Mouse (Mus musculus) limb, embryonic 12.5 days (tissue): Measurements from ENCODE around the gene Nhlrc3. TPM values are rescaled to one million over a fixed set of nuclear protein-coding genes. Genes with fewer than 3 reads are reported as not detected.

Experiments used
- ATAC-seq: fragments of 200-750 bp; cut with Nextera tagmentation; 2 replicates; pipeline ENCODE4 v1.8.0; 2017; ENCODE audit warnings: low read depth, moderate TSS enrichment; ENCODE audit not compliant: insufficient number of reproducible peaks, insufficient read depth, low FRiP score, low TSS enrichment
- H3K27ac ChIP-seq: fragments of 300-500 bp; sonication (generic); 2 replicates; pipeline ENCODE4 v1.5.1; 2016; ENCODE audit warnings: mild to moderate bottlenecking, moderate library complexity
- H3K27me3 ChIP-seq: fragments of 300-500 bp; sonication (generic); 2 replicates; pipeline ENCODE4 v1.6.1; 2016; ENCODE audit warnings: mild to moderate bottlenecking, moderate library complexity
- H3K36me3 ChIP-seq: fragments of 300-500 bp; sonication (generic); 2 replicates; pipeline ENCODE4 v1.6.1; 2016; ENCODE audit warnings: mild to moderate bottlenecking, moderate library complexity
- H3K4me1 ChIP-seq: fragments of 300-500 bp; sonication (generic); replicated peaks from 2 replicates; pipeline ENCODE4 v1.6.1; 2016
- H3K4me2 ChIP-seq: fragments of 300-500 bp; sonication (generic); 2 replicates; pipeline ENCODE4 v1.6.1; 2016; ENCODE audit warnings: mild to moderate bottlenecking, moderate library complexity
- H3K4me3 ChIP-seq: fragments of 300-500 bp; sonication (generic); replicated peaks from 2 replicates; pipeline ENCODE4 v1.5.1; 2016; ENCODE audit warnings: mild to moderate bottlenecking
- H3K9ac ChIP-seq: fragments of 300-500 bp; sonication (generic); replicated peaks from 2 replicates; pipeline ENCODE4 v1.6.1; 2016; ENCODE audit warnings: mild to moderate bottlenecking, moderate library complexity
- H3K9me3 ChIP-seq: fragments of 300-500 bp; sonication (generic); 2 replicates; pipeline ENCODE4 v1.6.1; 2016; ENCODE audit warnings: mild to moderate bottlenecking, moderate library complexity
- WGBS: fragments of 180-500 bp; shearing (Covaris S2); methylation state at CpG from one replicate; pipeline ENCODE4 v1.1.7; 2016; 5-methylcytosine and 5-hydroxymethylcytosine counted together
- polyA plus RNA-seq: library from polyadenylated mRNA; unstranded; fragments of >200 nt; fragmentation: Nextera tagmentation; extraction: Ambion mirVana; gene quantifications from 2 replicates; pipeline ENCODE4 v1.2.1, GENCODE M21; 2016

Nhlrc3 gene
- polyA plus RNA-seq, 1 experiment from 2014 or later: 11.4 TPM

DNA sequence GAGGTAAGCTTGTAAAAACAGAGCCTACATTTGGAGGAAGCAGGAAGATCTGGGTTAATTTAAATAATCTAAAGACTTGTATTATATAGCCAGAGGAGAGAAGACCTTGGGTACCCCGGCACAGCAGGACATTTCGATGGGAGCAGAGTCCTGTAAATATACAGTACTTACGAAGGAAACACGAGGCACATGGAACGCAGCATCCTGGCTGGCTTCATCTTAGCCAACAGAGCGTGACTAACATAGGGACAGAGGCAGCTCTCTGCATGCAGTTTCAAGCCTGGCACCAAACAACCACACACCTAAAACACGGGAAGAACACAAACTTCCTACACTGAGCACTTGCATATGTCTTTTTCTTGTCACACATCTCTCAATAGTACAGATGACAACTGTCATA lies 45.4 kb downstream of the Nhlrc3 start:
- no peaks in the 10 kb centered on the region for H3K9me3 ChIP-seq
- no peak overlapping the region for H3K27ac ChIP-seq
- H3K9ac ChIP-seq: no peak overlapping the region
- H3K4me3 ChIP-seq: no peak overlapping the region
- no peak overlapping the region for H3K4me2 ChIP-seq
- no peaks in the 10 kb centered on the region for H3K36me3 ChIP-seq
- H3K4me1 ChIP-seq: peaks cover 49% of the 10 kb centered on the region
- 48% methylated on average over 7 of the region's 7 CpGs for WGBS
- ATAC-seq: no peak
- H3K27me3 ChIP-seq: no peaks in the 10 kb centered on the region

DNA sequence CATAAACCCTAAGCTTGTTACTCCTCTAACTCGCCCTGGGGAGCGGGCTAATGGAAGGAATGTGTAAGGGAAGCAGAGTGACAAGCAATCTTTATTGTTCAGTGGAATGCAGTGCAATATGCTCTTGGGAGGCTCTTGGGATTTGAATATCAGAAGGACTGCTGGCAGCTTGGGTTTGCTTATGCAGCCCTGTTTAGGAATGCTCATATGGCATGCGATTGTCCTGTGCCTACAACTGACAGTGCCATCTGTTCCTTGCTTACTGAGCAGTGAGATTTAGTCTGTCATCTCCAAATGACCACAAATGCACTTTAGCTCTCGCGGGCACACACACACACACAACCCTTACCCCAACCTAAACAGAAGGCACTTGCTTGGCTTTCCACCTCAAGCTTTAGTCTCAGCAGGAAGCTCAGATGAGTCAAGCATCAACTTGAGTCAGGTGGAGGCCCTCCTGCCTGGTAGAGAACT lies 47.1 kb downstream of the Nhlrc3 start:
- Histone ChIP-seq H3K4me2 (no peak overlapping the region), H3K9me3 (no peaks in the 10 kb centered on the region), H3K9ac (no peak overlapping the region), H3K4me1 (peaks cover 52% of the 10 kb centered on the region), H3K4me3 (no peak overlapping the region), H3K27ac (no peak overlapping the region), H3K36me3 (no peaks in the 10 kb centered on the region), H3K27me3 (no peaks in the 10 kb centered on the region)
- 44% methylated on average over 5 of the region's 5 CpGs for WGBS
- peak; percentile 49; the same call in 1 of the 2 replicates for ATAC-seq

DNA sequence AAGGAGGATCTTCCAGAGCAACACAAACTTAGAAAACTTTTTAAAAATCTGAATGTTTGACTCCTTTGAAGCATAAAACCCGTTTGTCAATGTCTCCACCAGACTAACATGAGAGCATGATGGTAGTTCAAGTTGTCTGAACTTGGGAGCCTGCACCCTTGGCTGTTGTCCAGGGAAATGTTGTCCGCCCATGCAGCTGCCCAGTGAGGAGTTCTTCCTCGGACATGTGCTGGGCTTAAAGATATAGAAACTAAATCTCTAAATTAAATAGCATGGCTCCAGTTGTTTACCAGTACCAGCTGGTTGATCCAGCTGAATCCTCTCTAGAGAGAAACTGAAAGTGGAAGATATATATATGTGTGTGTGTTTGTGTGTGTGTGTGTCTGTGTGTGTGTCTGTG lies 49.2 kb downstream of the Nhlrc3 start:
- no peaks in the 10 kb centered on the region for H3K9me3 ChIP-seq
- ATAC-seq: no peak

DNA sequence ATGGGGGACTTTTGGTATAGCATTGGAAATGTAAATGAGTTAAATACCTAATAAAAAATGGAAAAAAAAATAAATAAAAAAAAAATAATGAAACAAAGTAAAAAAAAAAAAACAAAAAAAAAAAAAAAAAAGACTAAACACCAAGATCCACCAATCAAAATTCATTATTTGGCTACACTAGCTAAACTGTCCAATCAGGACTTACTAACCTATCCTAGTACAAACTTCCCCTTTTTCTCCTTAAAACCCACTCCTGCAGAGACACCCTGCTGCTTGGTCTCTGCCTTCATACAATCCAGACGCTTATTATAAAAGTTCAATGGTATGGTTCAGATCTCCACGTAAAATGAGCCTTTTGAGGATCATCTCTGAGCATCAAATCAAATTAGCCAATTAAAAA lies 49.7 kb downstream of the Nhlrc3 start:
- 44% methylated on average over 2 of the region's 2 CpGs for WGBS
- ATAC-seq: no peak
- peaks cover 37% of the 10 kb centered on the region for H3K4me1 ChIP-seq

More for the DNA sequence above, 49.2 kb downstream of the Nhlrc3 start:
- H3K27ac ChIP-seq: no peak overlapping the region
- H3K4me3 ChIP-seq: no peak overlapping the region
- H3K4me2 ChIP-seq: no peak overlapping the region
- no peak overlapping the region for H3K9ac ChIP-seq
- no peaks in the 10 kb centered on the region for H3K36me3 ChIP-seq
- no peaks in the 10 kb centered on the region for H3K27me3 ChIP-seq
- H3K4me1 ChIP-seq: peaks cover 41% of the 10 kb centered on the region
- 74% methylated on average over 3 of the region's 3 CpGs for WGBS

DNA sequence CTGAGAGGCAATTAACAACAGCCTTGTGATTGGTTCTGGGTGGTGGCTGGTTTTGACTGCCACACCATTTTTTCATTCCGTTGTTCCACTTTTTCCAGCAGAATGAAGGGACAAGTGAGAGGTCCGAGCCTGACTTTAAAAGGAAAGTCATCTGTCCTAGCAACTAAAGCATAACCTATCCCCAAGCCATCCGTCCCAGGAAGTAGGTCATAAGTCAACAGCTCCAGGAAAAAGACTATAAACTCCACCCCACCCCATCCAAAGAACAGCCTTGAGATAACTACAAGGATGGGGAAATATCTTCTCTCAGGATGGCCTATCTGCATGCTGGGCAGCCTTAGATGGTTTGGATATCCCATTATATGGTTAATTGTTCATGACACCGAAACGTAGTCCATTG lies 50.9 kb downstream of the Nhlrc3 start:
- Histone ChIP-seq H3K36me3 (no peaks in the 10 kb centered on the region), H3K9ac (no peak overlapping the region), H3K27ac (no peak overlapping the region), H3K9me3 (no peaks in the 10 kb centered on the region), H3K27me3 (no peaks in the 10 kb centered on the region), H3K4me3 (no peak overlapping the region), H3K4me2 (no peak overlapping the region), H3K4me1 (peaks cover 26% of the 10 kb centered on the region)
- ATAC-seq: no peak
- WGBS: 86% methylated on average over 5 of the region's 5 CpGs

More for the DNA sequence above, 49.7 kb downstream of the Nhlrc3 start:
- Histone ChIP-seq H3K27me3 (no peaks in the 10 kb centered on the region), H3K9me3 (no peaks in the 10 kb centered on the region), H3K4me2 (no peak overlapping the region), H3K27ac (no peak overlapping the region), H3K4me3 (no peak overlapping the region), H3K36me3 (no peaks in the 10 kb centered on the region), H3K9ac (no peak overlapping the region)

DNA sequence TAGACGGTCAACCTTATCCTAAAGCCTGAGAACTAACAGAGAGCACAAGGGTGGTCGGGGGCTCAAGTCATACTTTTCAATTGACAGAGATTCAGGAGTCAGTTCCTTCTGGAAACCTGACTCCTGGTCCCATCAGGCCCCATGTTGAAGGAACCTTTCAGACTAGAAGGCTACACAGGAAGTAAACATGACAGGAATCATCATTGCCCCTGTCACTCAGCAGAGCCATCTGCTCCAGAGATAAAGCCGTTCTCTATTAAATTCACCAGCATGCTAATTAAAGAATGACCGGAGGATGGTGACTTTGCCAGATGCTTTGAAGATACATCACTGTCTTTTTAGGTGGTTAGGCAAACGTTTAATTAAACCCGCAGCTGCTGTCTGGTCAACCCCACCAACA lies 53.1 kb downstream of the Nhlrc3 start:
- Histone ChIP-seq H3K9ac (no peak overlapping the region), H3K27me3 (no peaks in the 10 kb centered on the region), H3K4me2 (no peak overlapping the region), H3K4me3 (no peak overlapping the region), H3K36me3 (no peaks in the 10 kb centered on the region), H3K4me1 (peaks cover 14% of the 10 kb centered on the region), H3K27ac (no peak overlapping the region), H3K9me3 (no peaks in the 10 kb centered on the region)
- 78% methylated on average over 6 of the region's 6 CpGs for WGBS
- no peak for ATAC-seq

DNA sequence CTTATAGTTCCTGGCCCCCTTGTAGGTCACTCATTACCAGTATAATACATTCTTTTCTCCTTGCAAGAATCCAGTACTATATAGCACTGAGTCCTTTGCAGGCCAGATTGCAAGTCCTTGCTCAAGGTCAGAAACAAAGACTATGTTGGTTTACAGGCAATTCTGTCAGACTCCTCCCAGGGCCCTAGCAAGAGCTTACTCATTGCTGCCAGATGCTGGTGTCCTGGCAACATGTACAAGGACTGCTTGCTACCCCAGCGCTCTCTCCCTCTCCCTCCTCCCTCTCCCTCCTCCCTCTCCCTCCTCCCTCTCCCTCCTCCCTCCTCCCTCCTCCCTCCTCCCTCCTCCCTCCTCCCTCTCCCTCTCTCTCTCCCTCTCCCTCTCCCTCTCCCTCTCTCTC lies 56.0 kb downstream of the Nhlrc3 start:
- no peaks in the 10 kb centered on the region for H3K9me3 ChIP-seq
- H3K4me3 ChIP-seq: no peak overlapping the region
- no peaks in the 10 kb centered on the region for H3K27me3 ChIP-seq
- H3K4me1 ChIP-seq: peaks cover 6% of the 10 kb centered on the region; the same call in 1 of the 2 replicates
- no peak overlapping the region for H3K9ac ChIP-seq
- 57% methylated on average over 1 of the region's 1 CpGs for WGBS
- no peak overlapping the region for H3K4me2 ChIP-seq
- H3K36me3 ChIP-seq: no peaks in the 10 kb centered on the region
- H3K27ac ChIP-seq: no peak overlapping the region
- ATAC-seq: 0 out of 2 replicates have a peak, but pooled peaks have one; percentile 31

Other genes with a start within 250 kb of the Nhlrc3 start
- 25.1 and 26.3 TPM in 2 replicates for gene Proser1, start 334 bp upstream of the Nhlrc3 start, polyA plus RNA-seq
- gene Stoml3, start 25.3 kb upstream of the Nhlrc3 start, polyA plus RNA-seq: not detected in 2 replicates
- gene Frem2, start 194.0 kb upstream of the Nhlrc3 start, polyA plus RNA-seq: 7.4 and 7.6 TPM in 2 replicates